Mouse (Mus musculus): Measurements from ENCODE around the gene Adam15. TPM values are rescaled to one million over a fixed set of nuclear protein-coding genes. Genes with fewer than 3 reads are reported as not detected.

Adam15 gene
- polyA plus RNA-seq, 2 experiments, result 45.9 to 80.4 TPM

- Histone ChIP-seq H3K27me3 (ENCODE audit: control insufficient read depth, insufficient read depth, low read length) (no peaks in the 10 kb centered on the region), H3K4me1 (ENCODE audit: control insufficient read depth, insufficient read depth, low read length) (peaks cover 17% of the 10 kb centered on the region), H3K4me3 (replicated peaks; ENCODE audit: low read length) (no peak overlapping the region), H3K36me3 (ENCODE audit: control insufficient read depth, insufficient read depth, low read length) (no peaks in the 10 kb centered on the region), H3K4me2 (replicated peaks; ENCODE audit: low read depth, low read length, severe bottlenecking) (no peak overlapping the region), H3K9ac (ENCODE audit: low read depth, low read length, severe bottlenecking) (no peak overlapping the region), H3K27ac (replicated peaks; ENCODE audit: low read depth, low read length) (no peak overlapping the region), H3K9me3 (ENCODE audit: control insufficient read depth, low read length) (no peaks in the 10 kb centered on the region)
- DNase-seq (ENCODE audit: low spot score) (no peak), ATAC-seq (ENCODE audit: low FRiP score, low read depth) (no peak)
- 85% methylated on average over 5 of the region's 5 CpGs for WGBS
- TF ChIP-seq POLR2A (IDR thresholded peaks at IDR 0.05; ENCODE audit: borderline replicate concordance, extremely low read depth, insufficient read depth, insufficient read length), result no peak
Measured at GRCm38 (mm10) chr3:89382950-89383349, 33.2 kb upstream of the Adam15 start.

DNA sequence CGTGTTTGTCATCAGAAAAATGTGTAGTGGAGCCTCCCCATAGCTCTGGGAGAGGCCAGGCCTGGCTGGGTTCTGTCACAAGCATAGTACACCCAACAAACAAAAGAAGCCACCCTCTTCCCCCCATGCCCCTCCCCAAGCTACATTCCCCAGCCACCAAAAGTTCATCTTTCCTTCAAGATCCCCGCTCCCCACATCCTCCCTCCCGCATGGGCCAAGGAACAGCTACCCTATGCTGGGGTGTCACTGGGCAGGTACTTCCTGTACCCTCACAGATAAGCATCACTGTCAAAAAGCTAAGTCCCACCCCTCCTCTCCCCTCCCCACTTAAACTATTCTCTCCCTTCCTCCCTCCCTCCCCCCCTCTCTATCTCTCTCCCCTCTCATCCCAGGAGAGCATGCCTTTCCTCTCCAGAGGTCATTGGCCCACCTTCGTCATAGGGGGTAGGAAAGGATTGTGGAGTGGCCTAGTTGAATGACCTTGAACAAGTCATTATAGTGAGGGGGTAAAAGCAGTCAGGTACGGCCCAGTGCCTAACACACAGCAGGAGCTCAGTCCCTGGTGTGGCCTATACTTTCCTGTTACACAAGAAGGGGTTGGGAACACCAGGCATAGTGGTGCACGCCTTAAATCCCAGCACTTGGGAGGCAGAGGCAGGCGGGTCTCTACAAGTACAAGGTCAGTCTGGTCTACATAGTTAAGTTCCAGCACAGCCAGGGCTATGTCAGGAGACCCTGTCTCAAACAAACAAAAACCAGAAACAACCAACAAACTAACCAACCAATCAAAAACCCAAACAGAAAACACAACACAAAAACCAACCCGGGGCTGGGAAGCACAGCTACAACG is 32.5 kb upstream of the Adam15 start:
- Histone ChIP-seq H3K27me3 (ENCODE audit: control insufficient read depth, insufficient read depth, low read length) (no peaks in the 10 kb centered on the region), H3K4me3 (replicated peaks; ENCODE audit: low read length) (no peak overlapping the region), H3K4me2 (replicated peaks; ENCODE audit: low read depth, low read length, severe bottlenecking) (no peak overlapping the region), H3K9me3 (ENCODE audit: control insufficient read depth, low read length) (no peaks in the 10 kb centered on the region), H3K9ac (ENCODE audit: low read depth, low read length, severe bottlenecking) (no peak overlapping the region), H3K4me1 (ENCODE audit: control insufficient read depth, insufficient read depth, low read length) (peaks cover 19% of the 10 kb centered on the region), H3K27ac (replicated peaks; ENCODE audit: low read depth, low read length) (no peak overlapping the region), H3K36me3 (ENCODE audit: control insufficient read depth, insufficient read depth, low read length) (no peaks in the 10 kb centered on the region)
- 86% methylated on average over 9 of the region's 9 CpGs for WGBS
- no peak for DNase-seq (ENCODE audit: low spot score)
- no peak for ATAC-seq (ENCODE audit: low FRiP score, low read depth)
- no peak for TF ChIP-seq POLR2A (IDR thresholded peaks at IDR 0.05; ENCODE audit: borderline replicate concordance, extremely low read depth, insufficient read depth, insufficient read length)

DNA sequence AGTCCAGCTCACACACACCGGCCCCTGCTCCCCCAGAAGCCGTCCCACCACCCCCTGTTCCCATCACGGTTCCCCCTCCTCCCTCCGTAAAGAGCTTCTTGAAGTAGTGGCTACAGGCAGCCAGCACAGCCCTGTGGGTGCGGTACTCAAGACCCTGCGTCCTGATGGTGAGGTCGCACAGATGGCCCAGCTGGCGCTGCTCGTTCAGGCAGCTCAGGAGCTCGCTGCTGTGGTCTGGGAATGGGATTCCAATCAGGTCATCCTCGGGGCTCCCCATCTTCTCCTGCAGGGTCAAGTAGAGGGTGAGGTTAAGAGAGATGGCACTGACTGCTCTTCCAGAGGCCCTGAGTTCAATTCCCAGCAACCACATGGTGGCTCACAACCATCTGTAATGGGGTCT is 31.4 kb upstream of the Adam15 start:
- Histone ChIP-seq H3K4me2 (replicated peaks; ENCODE audit: low read depth, low read length, severe bottlenecking) (no peak overlapping the region), H3K4me3 (replicated peaks; ENCODE audit: low read length) (no peak overlapping the region), H3K9me3 (ENCODE audit: control insufficient read depth, low read length) (no peaks in the 10 kb centered on the region), H3K27ac (replicated peaks; ENCODE audit: low read depth, low read length) (no peak overlapping the region), H3K4me1 (ENCODE audit: control insufficient read depth, insufficient read depth, low read length) (peaks cover 19% of the 10 kb centered on the region), H3K27me3 (ENCODE audit: control insufficient read depth, insufficient read depth, low read length) (no peaks in the 10 kb centered on the region), H3K9ac (ENCODE audit: low read depth, low read length, severe bottlenecking) (no peak overlapping the region), H3K36me3 (ENCODE audit: control insufficient read depth, insufficient read depth, low read length) (no peaks in the 10 kb centered on the region)
- TF ChIP-seq POLR2A (IDR thresholded peaks at IDR 0.05; ENCODE audit: borderline replicate concordance, extremely low read depth, insufficient read depth, insufficient read length), result no peak
- ATAC-seq (ENCODE audit: low FRiP score, low read depth), result no peak
- no peak for DNase-seq (ENCODE audit: low spot score)
- 79% methylated on average over 11 of the region's 11 CpGs for WGBS

GRCm38 (mm10) chr3:89380711-89381110 is 30.9 kb upstream of the Adam15 start:
- Histone ChIP-seq H3K4me2 (replicated peaks; ENCODE audit: low read depth, low read length, severe bottlenecking) (no peak overlapping the region), H3K27ac (replicated peaks; ENCODE audit: low read depth, low read length) (no peak overlapping the region), H3K4me3 (replicated peaks; ENCODE audit: low read length) (no peak overlapping the region), H3K9ac (ENCODE audit: low read depth, low read length, severe bottlenecking) (no peak overlapping the region), H3K27me3 (ENCODE audit: control insufficient read depth, insufficient read depth, low read length) (no peaks in the 10 kb centered on the region), H3K9me3 (ENCODE audit: control insufficient read depth, low read length) (no peaks in the 10 kb centered on the region), H3K4me1 (ENCODE audit: control insufficient read depth, insufficient read depth, low read length) (peaks cover 19% of the 10 kb centered on the region), H3K36me3 (ENCODE audit: control insufficient read depth, insufficient read depth, low read length) (no peaks in the 10 kb centered on the region)
- no peak for TF ChIP-seq POLR2A (IDR thresholded peaks at IDR 0.05; ENCODE audit: borderline replicate concordance, extremely low read depth, insufficient read depth, insufficient read length)
- DNase-seq (ENCODE audit: low spot score) (no peak), ATAC-seq (ENCODE audit: low FRiP score, low read depth) (no peak)
- WGBS, result 94% methylated on average over 18 of the region's 18 CpGs

DNA sequence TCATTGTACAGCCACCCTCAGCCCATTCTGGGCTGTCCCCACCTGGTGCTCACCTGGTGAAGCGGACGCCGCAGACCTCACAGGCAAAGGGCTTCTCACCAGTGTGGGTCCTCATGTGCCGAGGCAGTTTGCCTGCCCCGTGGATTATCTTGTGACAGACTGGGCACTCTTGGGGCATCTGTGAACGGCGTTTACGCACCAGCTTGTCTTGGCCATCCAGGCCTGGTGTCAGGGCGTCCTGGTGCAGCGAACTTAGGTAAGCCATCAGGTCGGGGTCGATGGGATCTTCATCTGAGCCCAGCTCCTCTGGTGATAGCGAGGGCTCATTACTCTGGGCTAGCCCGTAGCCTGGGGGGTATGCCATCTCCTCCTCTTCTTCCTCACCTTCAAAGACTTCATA is 30.5 kb upstream of the Adam15 start:
- TF ChIP-seq POLR2A (IDR thresholded peaks at IDR 0.05; ENCODE audit: borderline replicate concordance, extremely low read depth, insufficient read depth, insufficient read length), result no peak
- no peak for ATAC-seq (ENCODE audit: low FRiP score, low read depth)
- H3K4me3 ChIP-seq (replicated peaks; ENCODE audit: low read length), result no peak overlapping the region
- no peaks in the 10 kb centered on the region for H3K9me3 ChIP-seq (ENCODE audit: control insufficient read depth, low read length)
- no peak overlapping the region for H3K27ac ChIP-seq (replicated peaks; ENCODE audit: low read depth, low read length)
- H3K4me2 ChIP-seq (replicated peaks; ENCODE audit: low read depth, low read length, severe bottlenecking), result no peak overlapping the region
- H3K9ac ChIP-seq (ENCODE audit: low read depth, low read length, severe bottlenecking), result no peak overlapping the region
- WGBS, result 96% methylated on average over 14 of the region's 14 CpGs
- H3K27me3 ChIP-seq (ENCODE audit: control insufficient read depth, insufficient read depth, low read length), result no peaks in the 10 kb centered on the region
- peaks cover 16% of the 10 kb centered on the region for H3K4me1 ChIP-seq (ENCODE audit: control insufficient read depth, insufficient read depth, low read length)
- no peak for DNase-seq (ENCODE audit: low spot score)
- H3K36me3 ChIP-seq (ENCODE audit: control insufficient read depth, insufficient read depth, low read length), result no peaks in the 10 kb centered on the region
